14 mouse cellular contexts compared by ENCODE assay signal in genomic region chr9:112037732-112038131, GRCm38 (mm10).
A peak's percentile ranks its signal among the peaks of the same experiment; 100 is the strongest.
DNase-seq lines count a peak whose midpoint lies in the region; ATAC-seq lines count a peak whose summit lies in the region.
"Had no signal": no experiment of that assay in that cellular context is flagged by ENCODE, and none has a peak within 500 bp of the region (broad histone marks: within the 10 kb centered on the region; RNA-seq: fewer than 3 reads in every experiment).

No protein-coding gene starts in this region.

- H3K9me3 ChIP-seq in embryonic facial prominence, embryonic 15.5 days (replicated peaks): no peaks in the 10 kb centered on the region
- H3K9me3 ChIP-seq in midbrain, embryonic 15.5 days: no peaks in the 10 kb centered on the region
- H3K9me3 ChIP-seq: heart, embryonic 13.5 days; hindbrain, embryonic 15.5 days; liver, embryonic 13.5 days had no signal

- DNase-seq in cerebellum, postnatal 10 days: peak; percentile 56 to 70
- no peak for DNase-seq in cerebellum, adult 11-12 months
- DNase-seq in left cerebral cortex, postnatal 4 days: peak; percentile 48
- no peak for DNase-seq in left cerebral cortex, postnatal 36 days (ENCODE audit: low spot score in 2 of 2)
- no peak for DNase-seq in urinary bladder, postnatal 36 days (ENCODE audit: low spot score in 2 of 2)
- DNase-seq in kidney, adult 18-20 months: no peak
- DNase-seq: cerebellum, adult 18-20 months; kidney, adult 9 months; liver, embryonic 13.5 days; lung, postnatal 14 days had no signal

- intact Hi-C loops in left cerebral cortex, postnatal 4 days (cut with DNase I): no loop called here
- intact Hi-C loops in left cerebral cortex, postnatal 36 days (cut with DNase I): no loop called here

- ATAC-seq in embryonic facial prominence, embryonic 15.5 days (ENCODE audit: insufficient number of reproducible peaks, low FRiP score, low TSS enrichment, low read depth): 0 out of 2 replicates have a peak, but pooled peaks have one; percentile 19
- ATAC-seq in midbrain, embryonic 15.5 days (replicated peaks): peak; percentile 60; the same call in 1 of the 2 replicates

- no peak overlapping the region for H3K27ac ChIP-seq in embryonic facial prominence, embryonic 15.5 days (replicated peaks)
- no peak overlapping the region for H3K27ac ChIP-seq in midbrain, embryonic 15.5 days
- H3K27ac ChIP-seq: heart, embryonic 13.5 days; hindbrain, embryonic 15.5 days; liver, embryonic 13.5 days had no signal

- H3K27me3 ChIP-seq in embryonic facial prominence, embryonic 15.5 days: no peaks in the 10 kb centered on the region
- no peaks in the 10 kb centered on the region for H3K27me3 ChIP-seq in midbrain, embryonic 15.5 days (replicated peaks)
- H3K27me3 ChIP-seq: heart, embryonic 13.5 days; hindbrain, embryonic 15.5 days; liver, embryonic 13.5 days had no signal

- 0 out of 2 replicates have a peak, but pooled peaks cover 3% of the 10 kb centered on the region for H3K4me1 ChIP-seq in embryonic facial prominence, embryonic 15.5 days
- 0 out of 2 replicates have a peak, but pooled peaks cover 7% of the 10 kb centered on the region for H3K4me1 ChIP-seq in midbrain, embryonic 15.5 days
- H3K4me1 ChIP-seq: heart, embryonic 13.5 days; liver, embryonic 13.5 days had no signal

- H3K36me3 ChIP-seq in embryonic facial prominence, embryonic 15.5 days: no peaks in the 10 kb centered on the region
- no peaks in the 10 kb centered on the region for H3K36me3 ChIP-seq in midbrain, embryonic 15.5 days (replicated peaks)
- H3K36me3 ChIP-seq: heart, embryonic 13.5 days; hindbrain, embryonic 15.5 days; liver, embryonic 13.5 days had no signal

- 23% methylated on average over 9 of the region's 9 CpGs for WGBS in embryonic facial prominence, embryonic 15.5 days
- 29% methylated on average over 9 of the region's 9 CpGs for WGBS in midbrain, embryonic 15.5 days

- no peak overlapping the region for H3K4me2 ChIP-seq in embryonic facial prominence, embryonic 15.5 days (replicated peaks)
- H3K4me2 ChIP-seq in midbrain, embryonic 15.5 days: no peak overlapping the region
- H3K4me2 ChIP-seq: heart, embryonic 13.5 days; hindbrain, embryonic 15.5 days; liver, embryonic 13.5 days had no signal

- H3K9ac ChIP-seq in embryonic facial prominence, embryonic 15.5 days: no peak overlapping the region
- H3K9ac ChIP-seq in midbrain, embryonic 15.5 days: no peak overlapping the region
- H3K9ac ChIP-seq: heart, embryonic 13.5 days; hindbrain, embryonic 15.5 days; liver, embryonic 13.5 days had no signal

- no peak overlapping the region for H3K4me3 ChIP-seq in embryonic facial prominence, embryonic 15.5 days (replicated peaks)
- no peak overlapping the region for H3K4me3 ChIP-seq in midbrain, embryonic 15.5 days
- H3K4me3 ChIP-seq: heart, embryonic 13.5 days; hindbrain, embryonic 15.5 days; liver, embryonic 13.5 days had no signal

Comparison
In these comparisons a context has a peak if more than half of its experiments do, and no peak if none do; other contexts are left out.
1. DNase-seq: peak in cerebellum, postnatal 10 days (2 of 2) and left cerebral cortex, postnatal 4 days (single experiment); none in cerebellum, adult 11-12 months (single experiment), left cerebral cortex, postnatal 36 days (0 of 2), urinary bladder, postnatal 36 days (0 of 2) and kidney, adult 18-20 months (single experiment).